Mouse (Mus musculus) small intestine, adult 2 months (tissue): ENCODE measurements around the gene Naa35. TPM values are rescaled to one million over a fixed set of nuclear protein-coding genes. Genes with fewer than 3 reads are reported as not detected.

Experiments
- H3K27ac ChIP-seq: fragments of 200-500 bp; 2 replicates; pipeline ENCODE4 v1.5.1; 2012; ENCODE audit warnings: low read depth, low read length, control low read depth, inconsistent platforms; ENCODE audit not compliant: insufficient read depth
- H3K27me3 ChIP-seq: fragments of 200-500 bp; 2 replicates; pipeline ENCODE4 v1.6.1; 2012; ENCODE audit warnings: mild to moderate bottlenecking, moderate library complexity, low read length, inconsistent platforms; ENCODE audit not compliant: control insufficient read depth, insufficient read depth
- H3K36me3 ChIP-seq: fragments of 200-500 bp; 2 replicates; pipeline ENCODE4 v1.6.1; 2012; ENCODE audit warnings: mild to moderate bottlenecking, low read length, control low read depth, inconsistent platforms; ENCODE audit not compliant: control insufficient read depth, insufficient read depth
- H3K4me1 ChIP-seq: fragments of 200-500 bp; 2 replicates; pipeline ENCODE4 v1.6.1; 2012; ENCODE audit warnings: low read length, inconsistent platforms, mixed read lengths; ENCODE audit not compliant: control insufficient read depth, insufficient read depth, insufficient read length
- H3K4me3 ChIP-seq: fragments of 200-500 bp; 2 replicates; pipeline ENCODE4 v1.5.1; 2012; ENCODE audit warnings: low read depth, mild to moderate bottlenecking, control low read depth, inconsistent platforms, low read length, moderate library complexity
- CTCF ChIP-seq: fragments of 200-500 bp; IDR thresholded peaks from 2 replicates; pipeline ENCODE4 v1.5.1; 2012; ENCODE audit warnings: low read depth, mild to moderate bottlenecking, control low read depth, inconsistent platforms, low read length, moderate library complexity, mixed read lengths; ENCODE audit not compliant: insufficient replicate concordance, insufficient read length; ENCODE audit errors: extremely low read depth
- POLR2A ChIP-seq: fragments of 200-500 bp; IDR thresholded peaks from 2 replicates; pipeline ENCODE4 v1.6.1; 2012; ENCODE audit warnings: low read depth, mild to moderate bottlenecking, control low read depth, inconsistent platforms, low read length, moderate library complexity
- WGBS: fragments of 180-500 bp; shearing (Covaris S2); methylation state at CpG from one replicate; pipeline ENCODE4 v1.1.7; 2018; 5-methylcytosine and 5-hydroxymethylcytosine counted together
- polyA plus RNA-seq: library from polyadenylated mRNA; depleted of rRNA; stranded (reverse); fragments of >200 nt; gene quantifications from 2 replicates; pipeline ENCODE4 v1.2.3, GENCODE M21; 2012; rRNA removed

The Naa35 gene
- polyA plus RNA-seq, 1 experiment = 31.3 TPM

DNA sequence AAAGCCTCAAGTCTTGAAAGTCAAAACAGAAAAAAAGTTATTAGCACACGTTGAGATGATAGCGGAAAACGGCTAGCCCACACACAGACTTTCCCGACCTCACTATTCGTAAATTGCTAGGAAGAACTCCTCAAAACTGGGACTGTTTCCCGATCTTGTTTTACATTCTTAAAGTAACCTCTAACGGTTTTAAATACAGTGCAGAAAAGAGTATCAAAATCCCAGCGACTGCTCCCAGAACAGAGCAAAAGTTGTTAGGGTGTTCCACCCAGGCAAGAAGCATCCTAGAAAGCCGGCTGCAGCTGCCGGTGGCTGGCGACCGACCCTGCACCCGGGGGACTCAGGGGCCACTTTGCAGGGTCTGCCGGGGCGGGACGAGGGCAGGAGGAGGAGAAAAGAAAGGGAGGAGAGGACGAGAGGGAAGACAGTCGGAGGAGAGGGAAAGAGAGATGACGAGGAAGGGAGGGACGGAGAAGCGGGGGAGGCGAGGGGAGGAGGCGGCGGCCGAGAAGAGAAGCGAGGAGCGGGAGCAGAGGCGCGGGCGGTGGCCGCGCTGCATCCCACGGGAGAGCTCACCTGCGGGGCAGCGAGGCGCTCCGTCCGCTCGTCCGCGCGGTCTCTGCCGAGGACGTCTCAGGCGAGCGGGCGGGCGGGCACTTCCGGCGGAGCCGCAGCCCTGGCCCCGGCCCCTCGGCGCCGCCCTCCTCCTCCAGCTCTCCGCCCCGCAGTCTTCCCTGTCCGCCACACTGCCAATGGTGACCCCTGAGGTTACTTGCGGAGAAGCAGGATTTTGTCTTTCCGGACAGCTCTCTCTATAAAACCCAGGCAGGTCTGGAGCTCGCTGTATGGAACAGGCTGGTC is 90.3 kb downstream of the Naa35 start, which contains the start of gene Golm1:
TSS of gene Golm1 (minus strand) at position 661 of the 861 bp plus-strand sequence.
- H3K4me1 ChIP-seq = peaks cover 8% of the 10 kb centered on the region; the same call in 1 of the 2 replicates
- peak within 1 kb of the TSS; percentile 30 for H3K27ac ChIP-seq
- H3K27me3 ChIP-seq = no peaks in the 10 kb centered on the region
- under 1% methylated on average over 47 of the region's 61 CpGs for WGBS
- no peaks in the 10 kb centered on the region; the same call in 1 of the 2 replicates for H3K36me3 ChIP-seq
- H3K4me3 ChIP-seq = peak within 1 kb of the TSS; percentile 95
- TF ChIP-seq POLR2A (peak; percentile 67; the same call in 1 of the 2 replicates), CTCF (no peak)

- Histone ChIP-seq H3K4me3 (no peak overlapping the region), H3K27ac (no peak overlapping the region), H3K36me3 (no peaks in the 10 kb centered on the region; the same call in 1 of the 2 replicates), H3K4me1 (peaks cover 4% of the 10 kb centered on the region; the same call in 1 of the 2 replicates), H3K27me3 (no peaks in the 10 kb centered on the region)
- TF ChIP-seq CTCF (no peak), POLR2A (no peak)
- WGBS = 54% methylated on average over 12 of the region's 12 CpGs
These were observed 91.5 kb downstream of the Naa35 start for GRCm38 (mm10) chr13:59676316-59677229.

- TF ChIP-seq CTCF (no peak), POLR2A (no peak)
- Histone ChIP-seq H3K4me3 (no peak overlapping the region), H3K36me3 (no peaks in the 10 kb centered on the region), H3K27me3 (no peaks in the 10 kb centered on the region), H3K4me1 (peaks cover under 1% of the 10 kb centered on the region; the same call in 1 of the 2 replicates), H3K27ac (no peak overlapping the region)
- WGBS = 51% methylated on average over 4 of the region's 4 CpGs
These were observed 94.2 kb downstream of the Naa35 start for GRCm38 (mm10) chr13:59679306-59679705.

DNA sequence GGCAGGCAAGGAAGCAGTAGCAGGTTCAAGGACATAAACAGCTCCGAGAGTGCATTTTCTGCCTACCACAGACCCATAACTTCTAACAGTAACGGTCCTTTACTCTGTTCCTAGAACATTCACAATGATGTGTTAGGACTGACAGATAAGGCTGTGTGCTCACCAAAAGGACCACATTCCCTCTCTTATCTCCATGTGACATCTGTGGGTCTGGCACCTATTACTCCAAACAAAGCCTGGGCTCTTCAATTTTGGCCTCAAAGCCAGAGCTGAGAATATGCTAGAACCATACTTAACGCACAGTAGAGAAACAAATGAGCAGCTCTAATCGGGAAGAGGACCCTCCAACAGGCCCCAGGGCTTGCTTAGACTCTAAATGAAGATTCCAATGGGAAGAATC is 94.8 kb downstream of the Naa35 start:
- TF ChIP-seq POLR2A (no peak), CTCF (no peak)
- Histone ChIP-seq H3K36me3 (no peaks in the 10 kb centered on the region), H3K4me1 (no peaks in the 10 kb centered on the region), H3K27ac (no peak overlapping the region), H3K27me3 (no peaks in the 10 kb centered on the region), H3K4me3 (no peak overlapping the region)
- WGBS = 68% methylated on average over 4 of the region's 4 CpGs

DNA sequence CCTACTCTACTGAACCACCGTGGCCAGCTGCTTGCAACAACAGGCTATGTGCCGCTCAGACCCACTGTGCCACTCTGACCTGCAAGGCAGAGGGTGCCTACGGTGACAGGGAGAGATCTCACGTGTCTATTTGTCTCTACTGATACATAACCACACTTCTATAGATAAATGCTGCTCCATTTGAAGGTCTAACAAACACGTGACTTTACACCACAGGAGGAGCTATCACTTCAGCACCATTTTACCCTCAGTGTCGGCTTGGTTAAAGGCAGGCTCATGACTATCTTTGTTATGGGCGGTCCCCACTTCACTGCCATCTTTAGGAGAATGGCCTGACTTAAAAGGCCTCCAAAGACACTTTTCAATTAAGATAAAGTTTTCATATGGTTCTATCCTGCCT is 97.6 kb downstream of the Naa35 start:
- Histone ChIP-seq H3K27me3 (no peaks in the 10 kb centered on the region), H3K4me1 (no peaks in the 10 kb centered on the region), H3K36me3 (no peaks in the 10 kb centered on the region), H3K4me3 (no peak overlapping the region), H3K27ac (no peak overlapping the region)
- TF ChIP-seq POLR2A (no peak), CTCF (no peak)
- WGBS = 21% methylated on average over 7 of the region's 7 CpGs

GRCm38 (mm10) chr13:59685236-59685635 is 100.2 kb downstream of the Naa35 start:
- no peak overlapping the region for H3K4me3 ChIP-seq
- H3K27ac ChIP-seq = no peak overlapping the region
- H3K36me3 ChIP-seq = no peaks in the 10 kb centered on the region
- TF ChIP-seq POLR2A = no peak
- no peak for TF ChIP-seq CTCF
- WGBS = 89% methylated on average over 3 of the region's 3 CpGs
- no peaks in the 10 kb centered on the region for H3K4me1 ChIP-seq
- H3K27me3 ChIP-seq = no peaks in the 10 kb centered on the region

Other genes with a start within 250 kb of the Naa35 start
- 1.7 and 2.9 TPM in 2 replicates for gene Agtpbp1, start within 50 bp of the Naa35 start, polyA plus RNA-seq
- gene Golm1, start 90.6 kb downstream of the Naa35 start, polyA plus RNA-seq = 25.2 and 29.1 TPM in 2 replicates
- gene 4921517D22Rik, start 108.8 kb downstream of the Naa35 start, polyA plus RNA-seq = not detected in 2 replicates
- gene Spata31d1a, start 125.1 kb downstream of the Naa35 start, polyA plus RNA-seq = not detected in 2 replicates
- not detected in 2 replicates for gene Spata31d1b, start 127.0 kb downstream of the Naa35 start, polyA plus RNA-seq
- not detected in 2 replicates for gene Spata31d1d, start 146.5 kb downstream of the Naa35 start, polyA plus RNA-seq
- gene 1700014D04Rik, start 161.5 kb downstream of the Naa35 start, polyA plus RNA-seq = 0.04 TPM in 1 of 2 replicates, not detected in the other
- gene Isca1, start 184.6 kb downstream of the Naa35 start, polyA plus RNA-seq = 28.8 and 40.1 TPM in 2 replicates
- gene Gm49354, start 197.0 kb downstream of the Naa35 start, polyA plus RNA-seq = not detected in 2 replicates
- gene Tut7, start 237.9 kb downstream of the Naa35 start, polyA plus RNA-seq = 11.7 and 33.3 TPM in 2 replicates